Mouse (Mus musculus) liver, adult (tissue): Measurements from ENCODE around the gene Trpm4.

Source experiments
- GATA4 ChIP-seq: IDR thresholded peaks from 2 replicates; pipeline ENCODE4 v1.6.1; 2014; ENCODE audit warnings: mild to moderate bottlenecking, low read length; ENCODE audit not compliant: insufficient replicate concordance

The Trpm4 gene

DNA sequence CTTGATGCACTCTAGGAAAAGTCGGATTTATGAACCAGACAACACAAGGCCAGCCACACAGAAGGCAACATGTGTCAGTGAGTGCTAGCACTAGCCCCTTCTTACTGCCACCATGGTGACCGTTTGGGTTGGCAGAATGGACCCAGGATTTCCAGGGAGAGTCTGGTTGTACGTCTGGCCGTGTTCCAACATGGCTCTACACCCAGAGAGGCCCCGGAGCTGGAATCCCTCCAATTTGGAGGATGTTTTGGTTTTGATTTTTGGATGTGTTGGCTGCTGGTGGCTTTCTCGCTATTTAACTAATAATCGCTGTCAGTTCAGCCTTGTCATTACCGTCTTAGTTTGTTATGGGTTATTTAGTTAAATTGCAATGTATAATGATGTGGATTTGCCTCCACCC lies 31.0 kb downstream of the Trpm4 start:
- TF ChIP-seq GATA4, result no peak

DNA sequence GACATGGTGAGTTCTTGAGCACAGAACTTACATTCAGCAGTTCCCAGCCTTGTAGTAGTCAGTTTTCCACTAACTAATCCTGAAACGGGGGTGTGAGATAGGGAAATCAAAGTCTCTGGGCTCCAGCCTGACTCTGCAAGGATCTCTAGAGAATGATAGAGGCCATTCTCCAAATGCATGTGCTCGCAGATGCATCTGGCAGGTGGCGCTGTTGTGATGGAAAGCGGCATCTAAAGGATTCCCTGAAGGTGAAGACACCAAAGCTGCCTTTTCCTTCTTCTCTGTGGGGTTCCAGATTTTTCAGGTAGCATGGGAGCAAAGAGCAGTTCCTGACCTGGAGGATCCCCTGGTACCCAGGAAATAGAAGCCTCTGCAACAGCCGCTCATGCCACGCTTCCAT lies 33.3 kb downstream of the Trpm4 start:
- no peak for TF ChIP-seq GATA4

DNA sequence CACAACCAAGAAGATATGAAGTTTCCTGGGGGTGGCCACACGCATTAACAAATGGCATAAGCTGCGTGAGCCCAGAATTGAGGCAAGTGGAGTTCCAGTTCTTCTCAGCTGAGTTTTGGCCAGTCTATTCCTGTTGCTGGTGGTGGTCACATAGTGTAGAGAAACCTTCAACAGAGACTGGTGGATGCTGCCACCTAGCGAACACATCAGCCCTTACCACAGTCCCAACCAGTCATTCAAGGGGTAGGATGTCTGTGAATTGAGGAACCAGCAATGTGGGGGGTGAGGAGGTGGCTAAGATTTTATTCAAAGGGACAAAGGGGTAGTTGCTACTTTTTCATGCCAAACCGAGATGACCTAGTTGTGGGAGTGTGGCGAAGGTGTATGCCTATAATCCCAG lies 33.8 kb downstream of the Trpm4 start:
- no peak for TF ChIP-seq GATA4

DNA sequence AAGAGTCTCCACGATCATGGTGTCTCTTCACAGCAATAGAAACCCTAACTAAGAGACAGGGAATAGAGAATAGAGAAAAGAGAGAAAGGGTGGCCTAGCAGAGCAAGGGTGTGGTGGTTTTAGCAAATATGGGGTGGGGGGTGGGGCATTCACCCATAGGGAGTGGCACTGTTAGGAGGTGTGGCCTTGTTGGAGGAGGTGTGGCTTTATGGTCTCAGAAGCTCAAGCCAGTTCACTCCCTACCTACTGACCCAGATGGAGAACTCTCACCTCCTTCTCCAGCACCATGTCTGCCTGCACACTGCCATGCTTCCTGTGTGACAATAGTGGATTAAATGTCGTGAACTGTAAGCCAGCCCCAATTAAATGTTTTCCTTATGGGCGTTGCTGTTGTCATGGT lies 36.0 kb downstream of the Trpm4 start:
- TF ChIP-seq GATA4, result no peak

DNA sequence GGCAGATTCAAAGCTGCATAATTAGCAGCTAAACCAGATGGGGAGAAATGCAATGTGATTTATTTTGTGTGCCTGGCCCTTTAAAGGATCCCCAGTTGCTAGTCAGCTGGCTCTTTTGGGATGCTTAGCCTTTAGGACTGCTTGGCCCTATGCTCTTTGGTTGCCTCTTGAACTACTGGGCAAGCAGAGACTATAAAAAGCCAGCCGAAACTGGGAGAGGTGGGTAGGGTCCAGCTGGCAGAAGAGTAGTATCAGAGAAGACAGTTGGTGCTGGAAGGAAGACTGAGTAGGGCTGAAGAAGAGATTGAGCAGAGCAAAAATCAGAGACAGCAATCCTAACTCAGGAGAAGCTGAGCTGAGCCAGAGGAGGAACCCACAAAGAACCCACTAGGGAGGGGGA lies 37.0 kb downstream of the Trpm4 start:
- TF ChIP-seq GATA4, result no peak

DNA sequence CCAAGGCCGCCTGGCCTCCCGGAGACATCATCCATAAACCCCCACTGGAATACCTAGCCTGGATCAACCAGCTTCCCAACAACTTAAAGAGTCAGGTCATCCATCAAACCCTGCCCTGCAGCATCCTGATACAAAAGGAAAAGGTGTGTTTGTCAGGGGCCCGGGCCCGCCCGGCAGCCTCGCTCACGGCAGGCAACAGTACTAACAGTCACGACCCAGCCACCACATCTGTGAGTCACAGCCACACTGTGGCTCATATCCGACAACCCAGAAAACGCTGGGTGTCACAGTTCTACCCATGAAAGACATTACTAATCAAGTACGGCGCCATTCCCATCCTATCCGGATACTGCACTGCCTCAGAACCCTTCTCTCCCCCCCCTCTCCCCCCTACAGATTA lies 47.1 kb downstream of the Trpm4 start:
- no peak for TF ChIP-seq GATA4

DNA sequence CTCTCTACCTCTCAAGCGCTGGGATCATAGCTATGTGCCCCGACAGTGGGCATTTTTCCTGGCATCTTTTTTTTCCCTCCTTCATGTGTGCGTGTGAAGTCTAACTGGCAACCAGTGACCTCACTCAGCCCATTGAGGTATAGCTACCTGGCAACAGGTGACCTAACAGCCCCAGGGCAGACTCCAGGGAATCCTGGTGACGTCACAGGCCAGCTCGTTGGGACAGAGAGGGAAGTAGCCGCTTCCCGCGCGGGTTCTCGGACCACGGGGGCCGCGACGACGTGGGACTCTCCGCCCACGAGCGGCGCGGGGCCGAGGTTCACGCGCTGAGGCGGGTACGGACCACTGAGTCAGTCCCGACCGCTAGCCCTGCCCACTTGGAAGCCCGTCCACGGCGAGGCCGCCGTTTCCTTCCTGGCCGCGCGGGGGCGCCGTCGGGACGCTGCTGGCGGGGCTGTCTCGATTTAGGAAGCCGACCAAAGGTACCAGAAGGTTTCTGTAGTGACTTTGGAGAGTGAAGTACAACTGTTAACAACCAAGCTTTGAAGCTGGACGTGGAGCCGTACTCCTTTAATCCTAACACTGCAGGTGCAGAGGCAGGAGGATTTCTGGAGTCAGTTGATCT lies 56.3 kb downstream of the Trpm4 start, which contains the start of gene Slc6a21:
Slc6a21 (plus strand) TSS at position 378 of the 625 bp plus-strand sequence.
- no peak for TF ChIP-seq GATA4

DNA sequence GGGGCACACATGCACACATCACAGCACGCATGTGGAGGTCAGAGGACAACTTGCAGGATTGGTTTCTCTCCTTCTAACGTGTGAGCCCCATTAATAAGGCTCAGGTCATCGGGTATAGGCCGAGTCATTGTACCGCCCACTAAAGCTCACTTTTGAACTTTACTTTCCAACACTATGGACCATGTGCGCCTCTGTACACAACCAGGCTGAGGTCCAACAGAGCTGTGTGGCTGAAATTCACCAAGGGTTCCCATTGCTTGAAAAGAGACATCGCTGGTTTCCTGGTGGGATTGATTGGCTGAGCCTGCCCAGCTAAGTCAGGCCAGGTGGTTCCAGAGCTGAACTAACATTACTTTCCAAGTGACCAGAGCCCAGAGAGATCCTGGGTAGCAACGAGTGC lies 59.9 kb downstream of the Trpm4 start:
- TF ChIP-seq GATA4, result no peak

DNA sequence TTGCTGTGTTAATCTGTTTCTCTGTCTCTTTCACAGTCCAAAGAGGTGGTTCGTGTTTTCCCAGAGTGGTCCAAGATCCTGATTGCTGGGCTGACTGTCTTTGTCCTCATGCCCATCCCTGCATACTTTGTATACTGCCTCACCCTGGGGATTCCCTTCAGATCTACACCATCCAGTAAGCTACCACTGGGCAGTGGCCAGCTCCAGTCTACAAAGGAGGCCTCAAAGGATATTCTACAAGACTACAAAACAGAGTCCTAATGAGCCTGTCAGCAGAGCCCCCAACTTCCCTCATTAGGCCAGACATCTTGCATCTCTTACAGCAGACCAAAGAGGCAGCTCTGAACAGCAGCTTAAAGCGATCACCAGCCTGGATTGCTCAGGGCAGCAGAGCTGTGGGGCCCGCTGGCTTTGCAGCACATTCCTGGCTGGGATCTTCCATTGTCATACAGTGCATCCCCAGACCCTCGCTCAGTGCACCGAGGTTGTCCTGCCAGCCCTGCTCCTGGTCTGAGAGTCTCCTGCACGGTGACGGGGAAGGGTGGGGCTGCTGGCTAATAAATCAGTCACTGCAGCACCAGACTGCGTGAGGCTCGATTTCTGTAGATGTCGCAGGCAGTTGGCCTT lies 60.7 kb downstream of the Trpm4 start:
- TF ChIP-seq GATA4, result no peak

DNA sequence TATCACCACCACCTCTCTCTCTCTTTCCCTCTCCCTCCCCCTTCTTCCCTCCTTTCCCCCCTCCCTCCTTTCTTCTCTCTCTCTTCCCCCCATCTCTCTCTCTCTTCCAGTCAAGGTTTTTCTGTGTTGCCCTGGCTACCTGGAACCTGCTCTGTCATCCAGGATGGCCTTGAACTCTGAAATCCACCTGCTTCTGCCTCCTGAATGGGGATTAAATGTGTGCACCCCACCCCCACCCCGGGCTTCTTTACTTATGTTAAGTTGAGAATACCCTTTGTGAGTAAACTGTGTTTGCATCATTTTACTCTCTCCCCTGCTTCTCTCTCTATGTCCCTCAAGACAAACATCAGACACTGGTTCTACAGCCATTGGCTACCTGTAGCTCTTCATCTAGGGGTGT lies 68.1 kb downstream of the Trpm4 start:
- no peak for TF ChIP-seq GATA4

DNA sequence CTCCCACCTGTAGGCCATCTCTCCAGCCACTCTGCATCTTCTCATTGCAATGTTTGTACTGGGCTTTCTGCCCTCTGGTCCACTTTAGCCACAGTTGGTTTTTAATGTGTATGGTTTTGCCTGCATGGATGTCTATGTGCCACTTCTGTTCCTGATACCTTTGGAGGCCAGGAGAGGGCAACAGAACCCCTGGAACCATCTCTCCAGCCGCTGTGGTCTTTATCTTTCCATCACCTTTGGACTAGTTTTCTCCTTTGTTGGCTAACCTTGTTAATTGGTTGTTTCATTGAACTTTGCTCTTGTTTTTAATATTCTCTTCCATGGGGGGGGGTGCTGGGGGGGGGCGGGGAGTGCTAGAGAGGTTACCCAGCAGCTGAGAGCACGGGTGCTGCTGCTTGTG lies 69.2 kb downstream of the Trpm4 start:
- no peak for TF ChIP-seq GATA4

DNA sequence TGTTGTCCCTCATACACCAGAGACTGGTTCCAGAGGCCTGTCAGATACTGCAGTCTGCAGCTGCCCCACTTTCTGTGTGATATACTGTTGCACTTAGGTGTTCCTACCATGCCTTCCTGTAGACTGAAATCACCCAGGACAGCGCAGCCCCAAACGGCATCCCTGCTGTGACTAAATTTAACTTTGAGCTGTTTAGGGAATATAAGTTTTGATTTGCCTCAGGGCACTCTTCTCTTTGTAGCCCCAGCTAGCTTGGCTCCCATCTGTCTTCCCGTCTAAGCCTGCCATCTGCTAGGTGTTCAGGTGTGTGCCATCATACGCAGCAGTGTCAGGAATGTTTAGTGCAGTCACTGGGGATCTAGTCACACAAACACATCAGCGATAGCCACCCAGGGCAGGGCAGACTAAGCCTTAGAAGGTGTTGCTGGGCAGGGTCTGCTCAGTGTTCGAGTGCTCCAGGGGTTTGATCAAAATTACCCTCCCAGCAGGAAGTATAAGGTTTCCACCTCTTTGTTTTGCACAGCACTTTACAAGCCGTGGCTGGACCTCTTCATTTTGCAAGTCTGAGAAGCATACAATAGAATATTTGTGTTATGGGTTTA lies 70.5 kb downstream of the Trpm4 start:
- TF ChIP-seq GATA4, result no peak

DNA sequence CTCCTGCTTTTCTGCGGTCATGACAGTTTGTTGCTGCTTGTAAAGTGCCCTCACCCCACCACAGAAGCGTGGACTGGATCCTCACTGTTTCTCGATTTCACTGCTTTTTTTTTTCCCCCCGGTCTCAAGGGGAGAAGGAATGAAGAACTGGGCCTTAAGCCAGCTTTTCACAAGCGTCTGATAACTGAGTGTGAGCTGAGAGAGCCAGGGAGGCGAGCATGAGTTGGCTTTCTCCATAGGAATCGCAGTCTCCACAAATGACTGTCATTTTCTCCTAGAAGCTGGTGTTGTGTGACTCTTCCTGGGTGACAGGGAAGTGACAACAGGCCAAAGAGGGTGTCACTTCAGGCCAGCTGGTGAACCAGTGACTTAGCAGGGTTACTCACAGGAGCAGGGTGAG lies 71.3 kb downstream of the Trpm4 start:
- no peak for TF ChIP-seq GATA4

DNA sequence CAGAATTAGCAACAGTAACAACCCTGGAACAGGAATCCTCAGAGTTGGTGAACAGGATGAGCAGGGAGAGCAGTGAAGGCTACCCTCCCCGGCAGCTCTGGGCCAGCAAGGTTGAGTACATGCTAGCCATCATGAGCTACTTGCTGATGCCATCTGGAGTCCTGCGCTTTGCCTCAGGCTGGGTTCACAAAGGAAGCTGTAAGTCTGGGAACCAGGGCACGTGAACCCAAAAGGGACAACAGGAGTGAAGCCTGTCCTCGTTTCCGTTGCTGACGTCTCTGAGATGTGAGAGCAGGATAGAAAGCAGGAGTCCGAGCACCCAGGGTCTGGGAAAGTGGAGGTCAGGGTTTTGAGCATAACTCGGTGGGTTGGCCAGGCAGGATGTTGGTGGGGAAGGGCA lies 74.3 kb downstream of the Trpm4 start:
- no peak for TF ChIP-seq GATA4

DNA sequence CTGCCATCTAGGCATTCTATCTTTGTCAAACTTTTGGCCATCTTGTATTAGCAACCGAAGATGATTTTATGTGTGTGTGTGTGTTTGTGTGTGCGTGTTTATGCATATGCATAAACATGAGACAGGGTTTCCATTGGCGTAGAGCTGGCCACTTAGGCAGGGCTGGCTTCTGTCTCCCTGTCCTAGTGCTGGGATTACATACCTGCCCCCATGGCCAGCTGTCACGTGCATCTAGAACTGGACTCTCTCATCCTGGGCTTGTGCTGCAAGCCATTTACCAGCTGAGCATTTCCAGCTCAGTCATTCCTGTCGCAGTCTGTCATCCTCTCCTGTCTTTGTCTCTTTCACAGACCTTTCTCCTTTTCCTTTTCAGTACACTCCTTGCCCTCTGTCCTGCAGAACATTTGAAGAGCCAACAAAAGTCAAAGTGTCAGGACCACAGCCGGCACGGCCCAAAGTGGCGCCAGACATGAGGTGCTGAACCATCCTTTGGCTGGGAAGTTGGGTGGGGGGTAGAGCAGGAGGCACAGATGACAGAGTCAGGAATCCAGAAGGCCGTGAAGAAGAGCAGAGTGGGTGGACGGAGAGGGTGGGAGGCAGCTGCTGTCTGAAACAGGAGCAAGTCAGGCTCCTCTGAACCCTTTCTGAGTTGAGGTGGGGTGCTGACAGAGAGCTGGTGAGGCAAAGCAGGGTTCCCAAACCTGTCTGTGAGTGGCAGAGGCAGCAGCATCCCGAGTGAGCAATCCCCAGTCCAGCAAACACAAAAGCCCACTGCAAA lies 76.3 kb downstream of the Trpm4 start:
- TF ChIP-seq GATA4, result no peak

DNA sequence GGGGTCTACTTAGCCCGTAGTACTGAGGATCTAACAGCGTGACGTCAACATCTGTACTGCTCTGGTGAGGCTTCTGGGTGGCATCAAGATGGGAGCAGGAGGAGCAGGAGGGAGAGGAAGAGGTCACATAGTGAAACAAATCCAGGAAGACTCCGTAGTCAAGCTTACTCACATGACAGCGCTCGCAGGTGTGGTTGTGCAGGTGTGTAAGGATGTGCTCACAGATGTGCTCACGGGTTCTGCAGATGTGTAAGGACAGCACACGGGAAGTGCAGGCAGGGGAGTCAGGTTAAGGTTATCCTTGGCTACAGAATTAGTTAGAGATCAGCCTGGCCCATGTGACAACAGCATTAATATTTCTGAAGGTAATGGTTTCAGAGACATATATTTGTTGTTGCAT lies 79.8 kb downstream of the Trpm4 start:
- TF ChIP-seq GATA4, result no peak
